In genomic region chr10:93272986-93273982, GRCm38 (mm10) we compare ENCODE assay signal across 9 mouse cellular contexts. TPM values are rescaled to one million over a fixed set of nuclear protein-coding genes. Genes with fewer than 3 reads are reported as not detected.
DNase-seq lines count a peak whose midpoint lies in the region; ATAC-seq lines count a peak whose summit lies in the region.
"Had no signal": no experiment of that assay in that cellular context is flagged by ENCODE, and none has a peak within 500 bp of the region (broad histone marks: within the 10 kb centered on the region; RNA-seq: fewer than 3 reads in every experiment).

No protein-coding gene starts in this region.

- no peak overlapping the region for H3K4me3 ChIP-seq in embryonic facial prominence, embryonic 13.5 days
- H3K4me3 ChIP-seq in embryonic facial prominence, embryonic 10.5 days = no peak overlapping the region
- H3K4me3 ChIP-seq in midbrain, embryonic 10.5 days = no peak overlapping the region
- H3K4me3 ChIP-seq in midbrain, embryonic 16.5 days (ENCODE audit: low read depth, low read length) = no peak overlapping the region

- intact Hi-C loops in left cerebral cortex, postnatal 36 days (cut with DNase I) = loop anchor here (10.0 kb wide), 1 partner anchor 198 kb away; no protein-coding TSS in a partner anchor

- H3K36me3 ChIP-seq in embryonic facial prominence, embryonic 13.5 days = peaks cover 14% of the 10 kb centered on the region; the same call in 1 of the 2 replicates
- peaks cover 65% of the 10 kb centered on the region for H3K36me3 ChIP-seq in embryonic facial prominence, embryonic 10.5 days (replicated peaks)
- H3K36me3 ChIP-seq in midbrain, embryonic 10.5 days = no peaks in the 10 kb centered on the region
- H3K36me3 ChIP-seq in midbrain, embryonic 16.5 days (ENCODE audit: control insufficient read depth, insufficient read depth, low read length) = no peaks in the 10 kb centered on the region
- H3K36me3 ChIP-seq in splenic B cell, adult 2 months (ENCODE audit: control insufficient read depth, insufficient read depth, low read length, poor library complexity, severe bottlenecking) = peaks cover 2% of the 10 kb centered on the region

- no peak for ATAC-seq in embryonic facial prominence, embryonic 13.5 days (ENCODE audit: insufficient number of reproducible peaks, insufficient read depth, low FRiP score, low TSS enrichment, low read depth)
- ATAC-seq in midbrain, embryonic 16.5 days = no peak

- WGBS in embryonic facial prominence, embryonic 13.5 days = 82% methylated on average over 14 of the region's 14 CpGs
- 85% methylated on average over 14 of the region's 14 CpGs for WGBS in embryonic facial prominence, embryonic 10.5 days
- WGBS in midbrain, embryonic 10.5 days = 84% methylated on average over 14 of the region's 14 CpGs
- 83% methylated on average over 14 of the region's 14 CpGs for WGBS in midbrain, embryonic 16.5 days

- H3K27ac ChIP-seq in embryonic facial prominence, embryonic 13.5 days = peak overlapping the region; percentile 16; the same call in 1 of the 2 replicates
- no peak overlapping the region for H3K27ac ChIP-seq in embryonic facial prominence, embryonic 10.5 days (replicated peaks)
- H3K27ac ChIP-seq in midbrain, embryonic 10.5 days (replicated peaks) = peak overlapping the region; percentile 13; the same call in 1 of the 2 replicates
- no peak overlapping the region for H3K27ac ChIP-seq in midbrain, embryonic 16.5 days (ENCODE audit: low read length)
- H3K27ac ChIP-seq: macrophage had no signal

- no peak overlapping the region for H3K9ac ChIP-seq in embryonic facial prominence, embryonic 13.5 days
- H3K9ac ChIP-seq in midbrain, embryonic 16.5 days (ENCODE audit: low read depth, low read length) = no peak overlapping the region

- no peaks in the 10 kb centered on the region for H3K9me3 ChIP-seq in embryonic facial prominence, embryonic 13.5 days
- no peaks in the 10 kb centered on the region for H3K9me3 ChIP-seq in embryonic facial prominence, embryonic 10.5 days
- H3K9me3 ChIP-seq in midbrain, embryonic 10.5 days (replicated peaks) = no peaks in the 10 kb centered on the region
- H3K9me3 ChIP-seq in midbrain, embryonic 16.5 days (replicated peaks; ENCODE audit: control insufficient read depth, low read length, poor library complexity, severe bottlenecking) = no peaks in the 10 kb centered on the region

- no peak overlapping the region for H3K4me2 ChIP-seq in embryonic facial prominence, embryonic 13.5 days
- H3K4me2 ChIP-seq in midbrain, embryonic 16.5 days (ENCODE audit: low read length) = no peak overlapping the region

- H3K4me1 ChIP-seq in embryonic facial prominence, embryonic 13.5 days = peaks cover 81% of the 10 kb centered on the region
- peaks cover 57% of the 10 kb centered on the region for H3K4me1 ChIP-seq in embryonic facial prominence, embryonic 10.5 days
- peaks cover 35% of the 10 kb centered on the region for H3K4me1 ChIP-seq in midbrain, embryonic 10.5 days
- peaks cover 31% of the 10 kb centered on the region for H3K4me1 ChIP-seq in midbrain, embryonic 16.5 days (ENCODE audit: control insufficient read depth, insufficient read depth, low read length)

- H3K27me3 ChIP-seq in embryonic facial prominence, embryonic 13.5 days = no peaks in the 10 kb centered on the region
- no peaks in the 10 kb centered on the region for H3K27me3 ChIP-seq in embryonic facial prominence, embryonic 10.5 days (replicated peaks; ENCODE audit: low read depth, poor library complexity, severe bottlenecking)
- no peaks in the 10 kb centered on the region; the same call in 1 of the 2 replicates for H3K27me3 ChIP-seq in midbrain, embryonic 10.5 days (ENCODE audit: low read depth, poor library complexity, severe bottlenecking)
- H3K27me3 ChIP-seq in midbrain, embryonic 16.5 days (ENCODE audit: control insufficient read depth, insufficient read depth, low read depth, low read length) = no peaks in the 10 kb centered on the region
- no peaks in the 10 kb centered on the region for H3K27me3 ChIP-seq in splenic B cell, adult 2 months (ENCODE audit: control insufficient read depth, insufficient read depth, low read length, poor library complexity, severe bottlenecking)

- no peak for DNase-seq in embryonic facial prominence, embryonic 10.5 days (ENCODE audit: low spot score)
- no peak for DNase-seq in midbrain, embryonic 10.5 days (ENCODE audit: low spot score)
- peak; percentile 73 for DNase-seq in kidney, adult 18-20 months
- DNase-seq in splenic B cell, adult 2 months (ENCODE audit: low read depth, low spot score) = peak; percentile 42
- no peak for DNase-seq in urinary bladder, adult 18-20 months (ENCODE audit: low spot score in 2 of 2)
- no peak for DNase-seq in left cerebral cortex, postnatal 36 days (ENCODE audit: low spot score in 2 of 2)

RNA-seq across cellular contexts. Expression of gene Elk3, which starts 37.7 kb away (rescaled TPM):
- polyA plus RNA-seq in embryonic facial prominence, embryonic 13.5 days (2015; fragmentation: Nextera tagmentation; extraction: Ambion mirVana) = 33.9 and 40.0 TPM in 2 replicates
- polyA plus RNA-seq in embryonic facial prominence, embryonic 10.5 days (2016; fragmentation: Nextera tagmentation; extraction: Ambion mirVana) = 25.3 and 30.6 TPM in 2 replicates
- polyA plus RNA-seq in midbrain, embryonic 10.5 days (2016; fragmentation: Nextera tagmentation; extraction: Ambion mirVana) = 9.8 and 10.6 TPM in 2 replicates
- 6.4 and 6.5 TPM in 2 replicates for polyA plus RNA-seq in midbrain, embryonic 16.5 days (2015; fragmentation: Nextera tagmentation; extraction: Ambion mirVana)
- total RNA-seq in left cerebral cortex, postnatal 36 days (2021) = 10 to 100 TPM in 1 of 2 experiments, 1 to 10 TPM in 1; 9.4 to 11.4 TPM

Comparison
In these comparisons a context has a peak if more than half of its experiments do, and no peak if none do; other contexts are left out.
1. H3K27ac ChIP-seq: peak in embryonic facial prominence, embryonic 13.5 days (single experiment) and midbrain, embryonic 10.5 days (single experiment); none in embryonic facial prominence, embryonic 10.5 days (single experiment) and midbrain, embryonic 16.5 days (single experiment).
2. DNase-seq: peak in kidney, adult 18-20 months (single experiment) and splenic B cell, adult 2 months (single experiment); none in embryonic facial prominence, embryonic 10.5 days (single experiment), midbrain, embryonic 10.5 days (single experiment), urinary bladder, adult 18-20 months (0 of 2) and left cerebral cortex, postnatal 36 days (0 of 2).